Mouse (Mus musculus): Measurements from ENCODE around the gene Grin2c.

The Grin2c gene

GRCm38 (mm10) chr11:115264862-115265668, 2.0 kb downstream of the Grin2c start:
- no peak for DNase-seq (ENCODE audit: low spot score)

- DNase-seq (ENCODE audit: low spot score), result no peak
Measured at GRCm38 (mm10) chr11:115264136-115264861, 2.7 kb downstream of the Grin2c start.

DNA sequence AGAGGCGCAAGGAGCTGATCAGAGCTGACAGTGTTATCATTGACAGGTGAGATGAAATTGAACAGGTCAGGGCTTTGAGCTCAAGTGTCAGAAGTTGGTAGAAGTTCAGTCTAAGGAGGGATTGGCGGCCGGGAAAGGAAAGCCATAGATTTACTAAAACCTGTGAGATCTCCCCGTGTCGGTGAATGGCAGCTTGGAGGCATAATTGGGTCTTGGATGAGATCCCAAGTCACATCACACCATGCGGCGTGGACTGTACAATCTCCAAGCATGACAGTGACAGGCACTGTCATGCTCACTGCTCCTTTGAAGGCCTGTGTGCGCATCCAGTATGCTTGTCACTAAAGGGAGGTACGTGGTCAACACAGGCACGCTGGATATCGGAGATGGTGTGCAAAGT, 4.1 kb downstream of the Grin2c start:
- DNase-seq (ENCODE audit: low spot score), result no peak

DNA sequence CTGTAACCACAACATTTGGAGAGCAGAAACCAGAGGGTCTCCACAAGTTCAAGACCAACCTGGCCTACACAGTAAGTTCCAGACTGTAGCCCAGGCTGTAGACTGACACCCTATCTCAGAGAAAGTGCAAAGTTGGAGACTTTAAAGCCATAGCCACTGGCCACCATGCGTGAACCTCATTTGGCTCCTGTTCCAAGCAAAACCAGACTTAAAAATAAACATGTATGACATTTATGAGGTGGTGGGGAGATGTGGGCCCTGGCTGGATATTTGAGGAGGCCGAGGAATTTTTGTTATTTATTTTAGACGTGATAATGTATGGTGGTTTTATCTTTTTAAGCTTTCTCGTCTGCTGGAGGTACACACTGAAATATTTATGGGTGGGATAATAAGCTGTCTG, 7.9 kb downstream of the Grin2c start:
- no peak for DNase-seq (ENCODE audit: low spot score)

- no peak for DNase-seq (ENCODE audit: low spot score)
Measured at GRCm38 (mm10) chr11:115257775-115258510, 9.1 kb downstream of the Grin2c start.

DNA sequence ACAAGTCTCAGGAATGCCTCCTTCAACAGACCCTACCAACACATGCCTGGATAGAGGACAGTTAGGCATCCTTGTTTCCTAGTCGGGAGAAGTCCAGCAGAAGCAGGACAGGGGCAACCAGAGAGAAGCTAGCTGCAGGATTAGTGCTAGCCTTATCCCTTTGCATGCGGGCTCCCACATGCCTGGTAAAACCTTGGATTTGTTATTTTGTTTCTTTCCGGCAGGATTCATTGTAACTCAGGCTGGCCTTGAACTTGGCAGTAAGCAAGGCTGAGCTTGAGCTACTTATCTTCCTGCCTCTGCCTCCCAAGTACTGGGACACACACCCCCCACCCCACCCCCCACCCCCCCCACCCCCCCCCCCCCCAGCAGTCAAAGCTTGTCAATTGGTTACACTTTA, 15.8 kb downstream of the Grin2c start:
- DNase-seq (ENCODE audit: low spot score), result no peak

DNA sequence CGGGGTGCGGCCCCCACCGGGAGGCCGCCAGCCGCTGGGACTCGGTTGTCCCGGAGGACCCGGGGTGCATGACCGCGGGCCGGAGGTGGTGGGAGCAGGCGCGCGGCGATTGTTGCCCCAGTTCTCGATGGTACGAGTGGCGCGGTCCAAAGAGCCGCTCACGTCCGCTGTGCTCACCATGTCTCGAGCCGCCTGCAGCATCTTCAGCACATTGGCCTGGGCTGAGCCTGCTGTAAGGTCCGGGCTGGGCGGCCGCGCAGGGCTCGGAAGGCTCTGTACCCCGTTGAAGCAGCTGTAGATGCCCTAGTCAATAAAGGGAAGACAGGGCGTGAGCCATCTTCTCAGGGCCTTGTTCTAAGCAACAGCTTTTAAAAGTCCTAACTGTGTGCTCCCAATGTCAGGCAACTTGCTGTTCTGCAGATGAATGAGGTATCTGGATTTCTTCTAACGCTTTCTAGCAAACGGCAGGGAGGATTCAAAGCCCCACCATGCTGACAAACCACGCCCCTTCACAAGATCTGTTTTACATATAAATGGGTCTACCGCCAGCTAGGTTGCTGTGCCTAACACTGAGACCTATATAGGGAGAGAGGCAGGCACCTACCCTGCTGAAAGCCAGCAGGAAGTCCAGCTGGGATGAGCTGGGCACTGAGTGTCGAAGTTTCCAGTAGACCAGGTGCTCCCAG, 16.5 kb downstream of the Grin2c start:
- no peak for DNase-seq (ENCODE audit: low spot score)

- no peak for DNase-seq (ENCODE audit: low spot score)
Measured at GRCm38 (mm10) chr11:115249721-115250404, 17.2 kb downstream of the Grin2c start.

DNA sequence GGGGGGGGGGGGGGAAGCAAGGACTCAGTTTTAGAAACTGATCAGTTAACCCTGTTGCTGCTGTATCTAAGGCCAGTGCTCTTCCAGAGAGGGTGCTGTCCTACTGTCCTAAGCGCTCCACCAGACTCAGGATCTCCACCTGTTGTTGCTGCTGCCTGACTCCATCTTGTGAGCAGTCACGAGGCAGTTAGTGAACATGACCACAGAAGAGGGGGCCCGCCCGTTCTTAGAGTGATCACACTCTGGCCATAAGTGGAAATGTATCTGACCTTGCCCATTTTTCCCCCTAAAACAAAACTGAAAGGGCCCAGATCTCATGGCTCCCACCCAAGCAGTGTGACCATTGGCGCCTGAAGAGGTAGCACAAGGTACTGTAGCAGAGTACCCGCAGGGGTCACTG, 19.1 kb downstream of the Grin2c start:
- no peak for DNase-seq (ENCODE audit: low spot score)

- DNase-seq (ENCODE audit: low spot score), result no peak
Measured at GRCm38 (mm10) chr11:115247240-115247639, 19.8 kb downstream of the Grin2c start.

DNA sequence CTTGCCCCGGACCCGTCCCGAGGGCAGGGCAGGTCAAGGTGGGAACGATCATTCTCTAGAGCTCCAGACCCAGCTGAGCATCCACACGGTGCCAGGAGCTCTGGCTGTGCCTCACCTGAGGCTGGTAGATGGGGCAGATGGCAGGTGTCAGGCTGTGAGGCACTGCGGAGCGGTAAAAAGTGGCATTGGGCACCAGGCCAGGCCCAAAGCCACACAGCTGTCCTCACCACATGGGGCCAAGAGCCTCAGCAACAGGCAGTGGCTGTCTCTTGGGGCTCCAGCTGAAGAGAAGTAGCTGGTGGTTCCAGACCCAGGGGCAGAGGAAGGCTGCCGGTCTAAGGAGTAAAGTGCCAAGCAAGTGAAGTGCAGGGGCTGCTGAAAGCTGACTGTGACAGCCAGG, 20.7 kb downstream of the Grin2c start:
- no peak for DNase-seq (ENCODE audit: low spot score)

- no peak for DNase-seq (ENCODE audit: low spot score)
Measured at GRCm38 (mm10) chr11:115244840-115245239, 22.2 kb downstream of the Grin2c start.

GRCm38 (mm10) chr11:115243783-115244182, 23.3 kb downstream of the Grin2c start:
- DNase-seq (ENCODE audit: low spot score), result no peak

DNA sequence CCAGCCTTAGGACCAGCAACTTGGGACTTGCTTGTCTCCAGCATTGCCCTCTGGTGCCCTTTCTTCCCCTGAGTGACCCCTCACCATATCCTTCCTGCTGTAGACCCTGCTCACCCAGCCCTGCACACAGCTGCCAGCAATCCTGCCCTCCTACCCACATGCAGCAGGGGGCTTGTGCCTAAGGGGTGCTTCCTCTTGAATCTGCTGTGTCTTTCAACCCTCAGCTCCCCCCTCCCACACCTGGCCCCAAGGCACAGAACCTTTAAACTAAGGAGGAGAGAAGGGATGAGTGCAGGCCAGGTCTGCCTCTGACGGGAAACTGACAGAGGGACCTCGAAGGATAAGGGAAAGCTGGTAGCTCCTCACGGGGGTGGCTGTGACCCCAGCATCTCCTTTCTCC, 24.3 kb downstream of the Grin2c start:
- no peak for DNase-seq (ENCODE audit: low spot score)

DNA sequence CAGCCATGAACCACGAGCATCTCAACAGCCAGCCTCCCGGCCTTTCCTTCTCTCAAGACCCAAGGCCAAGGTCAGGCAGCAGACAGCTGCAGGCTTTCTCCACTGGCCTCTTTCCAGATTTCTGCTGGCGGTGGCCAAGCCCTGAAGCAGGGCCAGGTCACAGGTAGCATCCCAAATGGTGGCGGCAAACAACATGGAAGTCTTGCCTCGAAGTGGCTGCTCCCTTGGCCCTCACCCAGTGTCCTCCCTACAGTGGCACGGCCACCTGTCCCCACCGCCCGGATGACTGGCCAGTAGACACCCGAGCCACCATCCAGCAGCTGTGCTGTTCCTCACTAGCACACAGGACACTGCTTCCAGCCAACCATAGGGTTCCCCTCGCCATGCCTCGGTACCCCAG, 25.6 kb downstream of the Grin2c start:
- DNase-seq (ENCODE audit: low spot score), result no peak

DNA sequence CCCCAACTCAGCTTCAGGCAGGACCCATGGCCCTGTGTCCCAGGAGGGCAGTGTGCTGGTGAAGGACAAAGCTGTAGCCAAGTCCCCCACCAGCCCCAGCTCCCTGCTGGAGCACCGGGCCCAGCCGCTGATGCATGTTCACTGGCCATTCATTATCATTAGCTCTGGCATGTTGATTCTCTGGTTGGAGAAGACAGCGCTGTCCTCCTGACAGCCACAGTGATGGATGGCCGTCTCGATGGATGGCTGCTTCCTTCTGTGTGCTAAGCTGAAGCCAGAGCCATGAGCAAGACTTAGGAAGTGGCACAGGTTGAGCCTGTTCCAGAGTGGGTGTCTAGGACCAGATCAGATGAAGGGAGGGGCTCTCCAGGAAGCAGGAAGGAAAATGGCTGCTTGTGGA, 30.5 kb downstream of the Grin2c start:
- no peak for DNase-seq (ENCODE audit: low spot score)

DNA sequence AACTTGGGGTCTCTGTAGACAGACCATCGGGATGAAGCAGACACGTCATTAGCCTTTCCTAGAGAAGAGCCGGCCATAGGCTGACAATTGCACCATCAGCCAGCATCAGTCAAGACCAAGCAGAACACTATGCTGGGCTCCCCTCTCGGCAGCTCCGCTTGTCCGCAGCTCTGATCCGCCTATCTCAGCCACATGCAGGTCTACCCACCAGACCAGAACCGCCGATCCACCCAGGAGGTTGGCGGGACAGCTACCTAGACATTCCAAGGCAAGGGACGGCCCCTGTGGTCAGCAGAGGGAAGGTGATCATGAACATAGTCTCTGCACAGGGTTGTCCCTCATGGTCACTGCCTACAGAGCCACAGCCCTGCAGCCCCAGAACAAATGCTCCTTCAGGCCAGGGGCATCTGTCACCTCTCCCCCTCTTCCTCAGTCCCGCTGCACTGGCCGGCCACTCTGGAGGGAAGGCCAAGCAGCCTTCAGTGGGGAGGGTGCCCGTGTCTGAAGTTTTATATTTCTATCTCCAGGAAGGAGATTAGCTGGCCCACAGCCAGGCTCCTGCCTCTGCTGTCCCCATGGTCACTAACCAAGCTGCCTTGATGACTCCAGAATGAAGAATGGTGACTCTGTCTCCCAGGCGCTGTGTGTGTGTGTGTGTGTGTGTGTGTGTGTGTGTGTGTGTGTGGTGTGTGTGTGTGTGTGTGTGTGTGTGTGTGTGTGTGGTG, 32.6 kb downstream of the Grin2c start:
- no peak for DNase-seq (ENCODE audit: low spot score)

- no peak for DNase-seq (ENCODE audit: low spot score)
Measured at GRCm38 (mm10) chr11:115233526-115234290, 33.3 kb downstream of the Grin2c start.

DNA sequence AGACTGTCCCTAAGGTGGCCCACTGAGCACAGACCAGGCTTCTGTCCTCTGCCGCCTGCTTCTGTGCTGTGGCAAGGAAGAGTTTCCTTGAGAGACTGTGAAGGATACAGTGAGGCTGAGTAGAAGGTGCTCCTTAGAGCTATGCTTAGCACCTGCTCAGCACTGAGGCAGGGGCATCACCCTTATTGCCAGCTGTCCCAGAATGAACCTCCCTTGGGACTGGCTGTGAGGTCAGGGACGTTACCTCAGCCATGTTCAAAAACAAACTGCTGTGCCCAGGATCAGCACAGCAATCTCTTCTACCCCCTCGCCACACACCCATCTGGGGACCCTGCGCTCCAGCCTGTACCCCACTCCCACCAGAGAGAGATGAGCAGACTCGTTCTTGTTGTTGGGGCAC, 34.2 kb downstream of the Grin2c start:
- no peak for DNase-seq (ENCODE audit: low spot score)

- DNase-seq (ENCODE audit: low spot score), result no peak
Measured at GRCm38 (mm10) chr11:115231924-115232323, 35.1 kb downstream of the Grin2c start.
